Mouse (Mus musculus) frontal cortex, postnatal 36 days (tissue): Measurements from ENCODE around the gene Cdc42ep2.

ENCODE experiments used
- DNase-seq, 2 experiments: peaks; one replicate each; pipeline ENCODE4 v3.0.0; 2022; ENCODE audit warnings: low spot score in 2 of 2

Gene Cdc42ep2

GRCm38 (mm10) chr19:5942581-5942980 is 18.0 kb upstream of the Cdc42ep2 start:
- no peak for DNase-seq

- DNase-seq: no peak
Measured at GRCm38 (mm10) chr19:5940656-5941055, 16.0 kb upstream of the Cdc42ep2 start.

- DNase-seq: no peak
Measured at GRCm38 (mm10) chr19:5940173-5940572, 15.6 kb upstream of the Cdc42ep2 start.

- DNase-seq: no peak
Measured at GRCm38 (mm10) chr19:5939715-5940114, 15.1 kb upstream of the Cdc42ep2 start.

DNA sequence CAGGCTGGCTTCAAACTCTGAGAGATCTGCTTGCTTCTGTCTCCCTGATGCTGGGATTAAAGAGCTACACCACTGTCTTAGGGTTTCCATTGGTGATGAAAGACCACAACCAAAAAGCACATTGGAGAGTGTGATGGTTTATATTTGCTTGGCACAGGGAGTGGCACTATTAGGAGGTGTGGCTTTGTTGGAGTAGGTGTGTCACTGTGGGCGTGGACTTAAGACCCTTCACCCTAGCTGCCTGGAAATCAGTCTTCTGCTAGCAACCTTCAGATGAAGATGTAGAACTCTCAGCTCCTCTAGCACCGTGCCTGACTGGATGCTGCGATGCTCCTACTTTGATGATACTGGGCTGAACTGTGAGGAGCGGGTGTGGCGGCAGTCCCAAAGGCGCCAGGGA is 13.9 kb upstream of the Cdc42ep2 start:
- no peak for DNase-seq

DNA sequence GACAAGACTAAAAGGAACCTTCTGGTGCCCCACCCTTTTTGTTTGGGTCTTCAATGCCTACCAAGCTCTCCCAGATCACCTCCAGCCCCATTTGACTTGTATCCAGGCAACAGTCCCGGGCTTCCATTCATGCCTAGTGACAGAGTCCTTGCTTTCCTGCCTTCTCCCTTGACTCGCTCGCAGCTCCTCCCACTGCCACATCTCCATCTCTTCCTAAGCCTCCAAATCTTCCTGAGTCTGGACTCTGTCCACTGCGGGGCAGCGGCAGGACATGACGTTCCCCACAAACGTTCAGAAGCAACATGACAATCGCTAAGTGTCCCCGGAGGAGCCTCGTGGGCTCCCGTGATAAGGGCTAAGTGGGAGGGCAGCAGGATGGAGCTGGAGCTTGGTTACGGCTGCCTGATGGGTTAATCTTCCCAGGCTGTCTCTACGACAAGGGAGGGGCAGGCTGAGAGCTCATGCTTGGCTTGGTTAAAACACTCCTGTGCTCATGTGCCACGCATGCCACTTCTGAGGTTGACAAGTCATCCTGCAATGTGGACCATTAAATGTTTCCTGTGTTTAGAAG is 13.3 kb upstream of the Cdc42ep2 start:
- DNase-seq: no peak

- DNase-seq: peak in 1 of 2 experiments; percentile 21
Measured at GRCm38 (mm10) chr19:5937095-5937835, 12.6 kb upstream of the Cdc42ep2 start.

GRCm38 (mm10) chr19:5935691-5936090 is 11.1 kb upstream of the Cdc42ep2 start:
- DNase-seq: no peak

DNA sequence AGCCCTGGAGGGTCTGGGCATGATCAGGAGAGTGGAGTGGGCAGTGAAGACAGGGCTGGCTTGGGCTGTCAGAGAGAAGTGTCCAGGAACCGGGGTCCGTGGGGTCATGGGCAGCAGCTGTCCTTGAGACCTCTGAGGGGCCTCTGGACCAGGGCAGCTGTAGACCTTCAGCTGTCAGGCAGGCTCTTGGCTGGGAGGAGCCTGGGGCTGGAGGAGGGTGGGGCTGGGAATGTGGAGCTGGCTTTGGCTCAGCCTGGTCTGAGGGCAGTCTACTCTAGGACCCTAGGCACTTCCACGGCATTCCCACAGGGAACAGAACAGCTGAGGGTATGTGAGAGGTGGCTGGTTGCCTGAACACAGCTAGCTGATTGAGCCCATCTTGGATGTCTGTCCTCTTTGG is 10.7 kb upstream of the Cdc42ep2 start:
- DNase-seq: no peak

- DNase-seq: no peak
Measured at GRCm38 (mm10) chr19:5929634-5930596, 5.3 kb upstream of the Cdc42ep2 start.

GRCm38 (mm10) chr19:5928546-5928945 is 3.9 kb upstream of the Cdc42ep2 start:
- DNase-seq: no peak

GRCm38 (mm10) chr19:5928104-5928503 is 3.5 kb upstream of the Cdc42ep2 start:
- no peak for DNase-seq

GRCm38 (mm10) chr19:5927532-5927931 is 2.9 kb upstream of the Cdc42ep2 start:
- DNase-seq: no peak

DNA sequence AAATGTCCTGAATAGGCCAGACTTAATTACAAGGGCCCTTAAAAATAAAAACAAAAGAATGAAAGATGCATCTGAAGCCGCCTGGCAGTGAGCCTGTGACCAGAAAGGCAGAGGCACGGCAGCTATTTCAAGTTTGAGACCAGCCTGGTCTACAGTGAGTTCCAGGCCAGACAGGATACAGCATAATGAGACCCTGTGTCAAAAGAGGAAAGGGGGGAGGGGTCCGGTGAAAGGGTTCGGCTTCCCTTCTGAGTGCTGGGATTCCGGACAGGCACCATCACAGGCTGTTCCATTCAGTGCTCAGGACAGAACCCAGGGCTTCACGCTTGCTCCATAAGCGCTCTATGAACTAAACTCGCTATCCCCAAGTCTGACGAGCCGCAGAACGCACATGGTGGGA is 2.4 kb upstream of the Cdc42ep2 start:
- no peak for DNase-seq

DNA sequence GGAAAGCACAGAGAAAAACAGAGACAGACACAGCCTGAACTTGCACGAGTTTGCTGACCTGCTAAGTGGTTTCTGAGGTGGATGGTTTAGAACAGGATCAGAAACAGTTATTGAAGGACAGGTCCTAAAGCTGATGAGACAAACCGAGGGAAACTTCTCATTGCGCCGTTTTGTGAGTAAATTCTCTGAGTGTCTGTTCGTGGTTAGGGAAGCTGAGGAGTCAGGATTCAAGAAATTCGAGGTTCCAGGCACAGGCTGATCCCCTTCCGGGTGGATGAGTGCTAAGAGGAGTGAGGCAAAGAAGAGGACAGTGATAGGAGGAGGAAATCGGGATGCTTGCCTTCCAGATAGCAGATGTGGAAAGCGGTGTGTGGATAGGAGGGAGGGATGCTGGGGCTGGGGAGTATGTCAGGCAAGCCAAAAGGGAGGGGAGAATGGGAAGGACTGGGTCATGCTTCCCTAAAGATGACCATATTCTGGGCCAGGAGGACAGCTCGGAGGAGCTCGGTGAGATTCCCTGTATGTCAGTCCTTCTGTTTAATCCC is 767 bp upstream of the Cdc42ep2 start:
- DNase-seq: no peak

DNA sequence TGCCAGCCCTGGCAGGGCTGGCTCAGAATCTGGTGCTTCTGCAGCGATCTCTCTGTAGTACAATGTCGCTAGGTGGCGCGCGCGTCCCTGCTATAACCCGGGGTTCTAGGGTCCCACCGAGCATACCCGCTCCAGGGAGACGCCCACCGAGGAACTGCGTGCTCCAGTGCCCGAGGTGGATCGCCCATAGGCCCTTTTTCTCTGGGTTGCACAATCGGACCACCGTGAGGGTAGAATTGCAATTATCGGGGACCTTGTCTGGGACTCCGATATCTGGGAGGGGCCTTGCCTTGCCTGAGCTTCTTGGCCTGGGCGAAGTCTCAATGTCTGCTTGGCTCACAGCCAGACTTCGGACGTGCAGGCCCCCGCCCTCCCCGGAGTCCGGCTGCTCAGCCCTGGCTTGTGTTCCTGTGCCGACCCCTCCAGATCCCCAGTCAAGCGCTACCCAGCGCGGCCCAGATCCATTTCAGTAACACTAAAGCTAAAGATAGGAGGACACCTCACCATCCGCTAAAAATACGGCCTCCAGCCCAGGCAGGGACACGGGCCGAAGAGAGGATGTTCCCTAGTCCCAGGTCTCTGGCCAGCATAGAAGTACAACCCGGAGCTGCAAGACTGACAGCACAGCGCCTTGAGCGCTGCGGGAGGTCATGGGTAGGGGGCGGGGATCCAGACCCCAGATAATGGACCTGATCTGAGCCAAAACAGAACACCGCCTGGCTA is 465 bp downstream of the Cdc42ep2 start:
- DNase-seq: peak; percentile 88

GRCm38 (mm10) chr19:5922963-5923362 is 1.7 kb downstream of the Cdc42ep2 start:
- no peak for DNase-seq

GRCm38 (mm10) chr19:5922119-5922942 is 2.3 kb downstream of the Cdc42ep2 start:
- DNase-seq: no peak

DNA sequence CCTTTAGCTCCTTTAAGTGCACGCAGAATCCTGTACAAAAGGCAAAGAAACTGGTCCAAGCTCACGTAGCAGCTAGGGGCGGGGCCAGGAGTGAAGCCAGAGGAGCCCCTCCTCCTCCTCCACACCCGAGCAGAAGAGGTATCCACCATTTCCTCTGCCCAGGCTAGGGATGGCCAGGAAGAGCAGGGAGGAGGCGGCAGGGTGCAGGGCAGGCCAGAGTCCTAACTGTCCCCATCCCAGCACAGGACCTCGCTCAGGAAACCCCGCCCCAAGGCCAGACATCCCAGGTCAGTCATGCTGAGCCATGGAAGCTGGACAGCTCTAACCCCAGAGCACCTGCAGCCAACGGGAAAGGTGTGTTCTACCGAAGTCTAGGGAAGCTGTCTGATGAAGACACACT is 2.9 kb downstream of the Cdc42ep2 start:
- no peak for DNase-seq

GRCm38 (mm10) chr19:5913007-5913719 is 11.5 kb downstream of the Cdc42ep2 start, which contains the start of gene Dpf2:
Dpf2 (minus strand) TSS chr19:5913010.
- DNase-seq: no peak
